Mouse (Mus musculus): ENCODE results near the gene Ctnnd1.

The Ctnnd1 gene

DNA sequence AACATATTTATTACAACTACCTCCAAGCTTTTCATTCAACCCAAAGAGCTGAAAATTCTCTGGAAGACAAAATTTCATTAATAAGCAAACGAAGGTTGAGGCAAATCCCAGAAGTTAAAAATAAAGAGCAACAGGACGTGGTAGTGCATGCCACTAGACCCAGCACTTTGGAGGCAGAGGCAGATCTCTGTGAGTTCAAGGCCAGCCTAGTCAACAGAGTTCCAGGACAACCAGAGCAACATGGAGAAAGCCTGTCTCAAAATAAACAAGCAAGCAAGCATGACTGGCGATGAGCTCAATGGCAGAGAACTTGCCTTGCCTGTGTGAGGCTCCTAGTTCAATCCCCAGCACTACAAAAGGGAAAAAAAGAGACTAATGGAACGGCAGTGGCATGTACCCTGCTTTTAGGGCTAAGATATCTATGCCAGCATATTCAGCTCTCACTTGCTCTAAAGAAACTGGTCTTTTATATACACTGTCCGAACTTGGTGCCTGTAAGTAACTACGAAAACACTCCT lies 3.5 kb downstream of the Ctnnd1 start:
- DNase-seq (ENCODE audit: extremely low spot score, low read depth, low spot score), result no peak

DNA sequence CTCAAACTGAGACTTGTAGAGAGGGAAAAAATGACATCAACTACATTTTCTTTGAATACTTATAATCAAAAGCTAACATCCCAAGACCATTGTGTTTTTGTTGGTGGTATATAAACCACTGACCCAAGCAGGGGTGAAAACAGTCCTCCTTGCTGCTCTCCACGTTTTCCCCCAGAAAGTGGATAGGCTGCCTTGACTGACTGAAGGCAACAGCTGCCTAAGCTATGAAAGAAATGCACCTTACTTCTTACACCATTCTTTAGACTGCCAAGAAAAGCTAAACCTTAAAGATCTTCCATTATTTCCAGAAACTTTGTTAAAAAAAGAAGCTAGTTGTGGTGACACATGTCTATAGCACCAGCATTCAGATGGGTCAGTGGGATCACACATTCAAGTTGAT lies 4.4 kb downstream of the Ctnnd1 start:
- DNase-seq (ENCODE audit: extremely low spot score, low read depth, low spot score), result no peak

DNA sequence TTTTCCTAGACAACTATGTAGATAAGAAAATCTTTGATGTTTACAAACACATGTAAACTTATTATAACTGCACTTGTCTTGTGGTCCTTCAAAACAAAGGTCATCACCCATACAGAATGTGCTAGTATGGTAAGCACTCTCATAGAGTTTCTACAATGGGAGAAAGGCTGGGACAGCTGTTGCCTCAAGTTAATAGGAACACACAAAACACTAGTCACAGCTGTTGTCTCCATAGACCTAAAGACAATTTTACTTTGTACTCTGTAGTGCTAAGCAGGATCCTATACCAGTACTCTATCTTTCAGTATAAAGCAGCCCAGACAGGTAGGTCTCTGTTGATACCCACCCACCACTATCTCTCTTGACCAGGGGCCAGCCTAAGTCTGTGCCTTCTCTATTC lies 9.7 kb downstream of the Ctnnd1 start:
- no peak for DNase-seq (ENCODE audit: extremely low spot score, low read depth, low spot score)

GRCm38 (mm10) chr2:84638428-84639220 lies 11.9 kb downstream of the Ctnnd1 start:
- no peak for DNase-seq (ENCODE audit: extremely low spot score, low read depth, low spot score)

GRCm38 (mm10) chr2:84637452-84638165 lies 13.0 kb downstream of the Ctnnd1 start:
- DNase-seq (ENCODE audit: extremely low spot score, low read depth, low spot score), result no peak

- DNase-seq (ENCODE audit: extremely low spot score, low read depth, low spot score), result no peak
Measured at GRCm38 (mm10) chr2:84636231-84636741, 14.3 kb downstream of the Ctnnd1 start.

- DNase-seq (ENCODE audit: extremely low spot score, low read depth, low spot score), result no peak
Measured at GRCm38 (mm10) chr2:84635611-84636010, 15.0 kb downstream of the Ctnnd1 start.

DNA sequence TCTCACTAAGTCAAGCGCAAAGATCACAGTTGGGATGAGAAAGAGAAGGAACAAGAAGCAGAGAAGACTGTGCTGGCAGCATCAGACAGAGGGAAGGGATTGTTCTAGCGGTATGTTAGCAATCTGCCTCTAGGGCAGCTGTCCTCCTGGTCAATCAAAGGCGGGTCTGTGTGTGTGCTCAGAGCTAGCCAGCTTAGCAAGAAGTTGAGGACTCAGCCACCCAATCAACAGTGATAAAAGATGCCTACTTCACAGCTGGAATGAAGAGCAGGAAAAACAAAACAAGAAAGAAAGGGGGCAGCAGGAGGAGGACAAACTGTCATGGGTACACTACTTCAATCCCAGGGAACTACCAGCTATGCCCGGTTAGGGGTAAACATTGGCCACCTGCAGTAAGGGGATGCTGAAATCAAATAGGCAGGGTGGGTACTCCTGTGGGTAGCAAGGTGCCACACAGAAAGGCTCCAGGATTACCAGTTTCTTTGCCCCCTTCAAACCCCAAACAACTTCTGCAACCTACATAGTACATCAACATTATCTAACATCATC lies 15.6 kb downstream of the Ctnnd1 start:
- DNase-seq (ENCODE audit: extremely low spot score, low read depth, low spot score), result no peak

DNA sequence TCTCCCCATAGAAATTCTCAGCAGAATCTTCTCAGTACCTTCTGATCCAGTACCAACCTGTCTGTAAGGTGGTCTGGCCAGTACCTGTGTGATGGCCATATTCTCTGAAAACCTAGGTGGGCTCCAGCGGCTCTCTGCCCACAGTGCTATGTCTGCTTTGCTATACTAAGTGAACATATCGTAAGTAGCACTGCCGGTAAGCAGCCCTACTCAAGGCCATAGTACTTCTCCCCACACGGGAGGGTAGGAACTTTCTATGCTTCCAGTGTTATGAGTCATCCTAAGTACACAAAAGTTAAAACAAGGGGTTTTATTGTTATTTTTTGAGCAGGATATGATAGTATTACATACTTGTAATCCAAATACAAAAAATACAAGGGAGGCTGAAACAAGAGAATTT lies 16.6 kb downstream of the Ctnnd1 start:
- DNase-seq (ENCODE audit: extremely low spot score, low read depth, low spot score), result no peak

DNA sequence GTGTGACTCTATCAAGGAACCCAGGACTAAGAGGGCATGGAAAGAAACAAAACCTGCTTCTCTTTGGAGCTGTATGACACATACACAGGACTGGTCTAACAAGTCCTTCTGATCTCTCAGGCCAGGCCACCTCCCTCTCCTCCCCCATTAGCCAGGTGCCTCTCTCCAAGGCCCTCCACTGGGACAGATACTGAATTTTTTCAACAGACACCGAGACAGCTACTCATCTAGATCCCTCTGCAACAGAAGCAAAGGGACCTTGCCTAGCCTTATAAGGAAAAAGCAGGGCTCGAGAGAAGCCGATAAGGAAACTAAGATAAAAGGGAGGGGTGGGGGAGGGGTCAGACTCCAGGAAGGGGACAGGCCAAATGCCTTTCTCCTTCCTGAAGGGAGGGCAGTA lies 17.6 kb downstream of the Ctnnd1 start:
- no peak for DNase-seq (ENCODE audit: extremely low spot score, low read depth, low spot score)

DNA sequence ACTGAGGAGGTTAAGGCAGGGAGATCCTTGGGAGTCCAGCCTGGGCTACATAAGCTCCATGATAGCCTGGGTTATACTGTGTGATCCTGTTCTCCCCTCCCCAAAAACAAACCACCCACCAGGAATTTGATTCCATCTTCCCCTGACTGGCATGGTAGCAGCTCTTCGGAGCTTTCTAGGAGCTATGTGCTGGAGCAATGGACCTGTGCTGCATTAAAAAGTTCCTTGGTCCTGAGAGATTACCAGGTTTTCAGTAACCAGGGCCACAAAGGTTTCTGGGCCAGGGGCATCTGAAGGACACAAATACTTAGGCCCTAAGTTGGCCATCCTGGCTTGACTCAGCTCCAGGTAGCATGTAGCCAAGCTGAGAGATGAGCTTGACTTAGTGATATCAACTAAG lies 18.6 kb downstream of the Ctnnd1 start:
- no peak for DNase-seq (ENCODE audit: extremely low spot score, low read depth, low spot score)

DNA sequence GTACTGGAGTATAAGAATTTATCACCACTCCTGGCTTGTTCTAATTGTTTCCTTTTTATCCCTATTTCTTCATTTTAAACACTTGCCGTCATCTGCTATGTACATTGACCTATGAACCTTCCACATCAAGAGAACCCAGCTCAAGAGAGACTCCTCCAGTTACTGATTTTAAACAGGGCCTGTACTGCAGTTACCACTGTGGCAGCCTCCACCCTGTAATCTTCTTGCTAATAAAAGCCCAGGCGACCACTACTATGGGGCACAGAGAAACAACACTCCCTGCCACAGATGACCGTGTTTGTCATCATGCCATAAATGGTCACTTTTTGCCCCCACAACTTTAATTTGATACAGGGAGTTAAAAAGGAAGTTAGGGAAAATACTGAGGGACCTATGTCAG lies 23.5 kb downstream of the Ctnnd1 start:
- no peak for DNase-seq (ENCODE audit: extremely low spot score, low read depth, low spot score)

GRCm38 (mm10) chr2:84626366-84626975 lies 24.1 kb downstream of the Ctnnd1 start:
- DNase-seq (ENCODE audit: extremely low spot score, low read depth, low spot score), result no peak

GRCm38 (mm10) chr2:84624201-84624600 lies 26.4 kb downstream of the Ctnnd1 start:
- no peak for DNase-seq (ENCODE audit: extremely low spot score, low read depth, low spot score)

DNA sequence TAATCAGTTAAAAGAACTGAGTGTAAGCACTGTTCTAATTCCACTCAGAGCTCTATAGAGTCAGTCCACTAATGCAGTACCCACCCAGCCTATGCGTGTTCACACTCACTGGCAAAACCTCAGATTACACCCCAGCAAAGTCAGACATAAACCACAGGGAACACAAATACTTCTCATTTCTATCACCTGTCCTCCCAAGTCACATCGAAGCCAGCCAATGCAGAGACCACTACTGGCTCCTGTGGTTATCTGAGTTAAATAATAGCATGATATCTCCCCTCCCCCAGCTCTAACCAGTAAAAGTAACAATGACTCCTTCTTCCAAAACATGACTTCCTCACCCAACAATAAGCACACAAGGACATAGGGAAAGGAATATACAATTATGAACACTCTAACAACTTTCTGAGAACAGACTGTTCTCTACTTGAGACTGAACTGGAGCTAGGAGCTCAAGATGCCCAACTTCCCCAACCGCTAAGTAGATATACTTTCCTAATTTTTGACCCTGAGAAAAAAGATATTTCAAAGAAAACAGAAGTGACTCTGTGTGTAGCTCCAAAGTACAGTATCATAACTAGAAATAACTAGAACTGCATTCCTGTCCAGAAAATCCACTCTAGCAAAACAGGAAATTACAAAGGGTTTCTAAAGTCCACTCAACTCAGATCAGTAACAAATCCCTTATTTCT lies 27.0 kb downstream of the Ctnnd1 start:
- DNase-seq (ENCODE audit: extremely low spot score, low read depth, low spot score), result no peak

- DNase-seq (ENCODE audit: extremely low spot score, low read depth, low spot score), result no peak
Measured at GRCm38 (mm10) chr2:84622668-84623067, 27.9 kb downstream of the Ctnnd1 start.

GRCm38 (mm10) chr2:84619646-84620340 lies 30.8 kb downstream of the Ctnnd1 start:
- no peak for DNase-seq (ENCODE audit: extremely low spot score, low read depth, low spot score)

GRCm38 (mm10) chr2:84618914-84619313 lies 31.7 kb downstream of the Ctnnd1 start:
- no peak for DNase-seq (ENCODE audit: extremely low spot score, low read depth, low spot score)

GRCm38 (mm10) chr2:84617637-84618515 lies 32.7 kb downstream of the Ctnnd1 start:
- no peak for DNase-seq (ENCODE audit: extremely low spot score, low read depth, low spot score)
